Mouse (Mus musculus) CD4-positive, CD25-positive, alpha-beta regulatory T cell, adult 2 months (primary cell): Measurements from ENCODE around the gene Lrrc75b.
A peak's percentile ranks its signal among the peaks of the same experiment; 100 is the strongest.

ENCODE experiments used
- DNase-seq: peaks from one replicate; pipeline ENCODE4 v3.0.0-alpha.2; 2012; ENCODE audit warnings: low read depth, low spot score

The Lrrc75b gene

DNA sequence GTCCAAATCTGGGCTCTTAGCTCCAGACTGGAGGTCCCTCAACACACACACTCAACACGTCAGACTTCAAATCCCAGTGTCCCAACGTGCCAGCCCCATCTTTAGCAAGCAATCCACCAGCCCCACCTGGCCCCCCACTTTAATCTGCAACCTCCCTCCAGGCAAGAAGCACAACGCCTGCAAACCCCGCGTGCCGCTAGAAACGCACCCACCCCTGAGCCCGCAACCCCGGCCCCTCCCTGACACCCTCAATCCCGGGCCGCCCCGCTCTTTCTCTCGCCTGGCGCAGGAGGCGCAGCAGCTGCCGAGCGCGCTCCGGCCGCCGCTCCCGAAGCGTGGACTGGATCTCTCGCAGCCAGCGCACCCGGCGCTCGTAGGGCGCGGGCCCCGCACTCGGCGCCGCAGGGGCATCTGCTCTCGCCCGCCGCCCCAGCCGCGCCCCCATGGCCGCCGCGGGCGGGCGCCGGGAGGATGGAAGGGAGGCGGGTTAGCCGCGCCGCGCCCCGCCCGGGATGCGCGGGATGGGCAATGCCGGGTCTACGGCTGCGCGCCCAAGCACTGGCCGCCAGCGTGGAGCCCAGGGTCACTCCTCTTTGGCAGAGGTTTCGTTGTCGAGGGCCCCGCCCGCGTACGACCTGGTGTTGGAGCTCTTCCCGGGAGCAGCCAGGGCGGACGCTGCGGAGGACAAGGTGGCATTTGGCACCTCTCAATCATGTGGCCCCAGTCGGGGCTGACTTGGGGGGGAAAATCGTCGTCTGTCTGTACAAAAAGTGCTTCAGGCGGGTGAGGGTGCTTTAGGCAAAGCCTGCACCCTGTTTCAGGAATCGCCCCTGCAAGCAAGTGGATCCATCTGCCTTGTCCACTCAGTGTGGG is at the start of gene Lrrc75b:
Lrrc75b (minus strand) TSS at position 655 of the 873 bp plus-strand sequence.
- peak; percentile 44 for DNase-seq

DNA sequence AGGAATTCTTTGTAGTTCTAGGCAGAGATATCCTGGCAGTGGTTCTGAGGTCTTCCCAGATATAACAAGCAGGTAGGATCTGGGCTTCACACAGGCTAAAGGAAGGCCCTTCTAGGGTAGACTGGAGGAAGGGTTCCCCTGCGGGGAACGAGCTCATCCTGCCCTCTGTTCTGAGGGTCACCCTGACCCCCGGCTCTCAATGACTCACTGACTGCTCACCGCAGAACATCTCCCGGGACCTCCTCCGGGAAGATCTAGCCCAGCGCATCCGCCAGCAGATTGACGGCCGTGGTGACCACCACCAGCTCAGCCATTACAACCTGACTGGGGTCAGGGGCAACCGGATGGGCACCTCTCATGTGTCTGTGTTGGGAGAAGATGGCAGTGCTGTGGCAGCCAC is 48.8 kb upstream of the Lrrc75b start:
- DNase-seq = no peak

DNA sequence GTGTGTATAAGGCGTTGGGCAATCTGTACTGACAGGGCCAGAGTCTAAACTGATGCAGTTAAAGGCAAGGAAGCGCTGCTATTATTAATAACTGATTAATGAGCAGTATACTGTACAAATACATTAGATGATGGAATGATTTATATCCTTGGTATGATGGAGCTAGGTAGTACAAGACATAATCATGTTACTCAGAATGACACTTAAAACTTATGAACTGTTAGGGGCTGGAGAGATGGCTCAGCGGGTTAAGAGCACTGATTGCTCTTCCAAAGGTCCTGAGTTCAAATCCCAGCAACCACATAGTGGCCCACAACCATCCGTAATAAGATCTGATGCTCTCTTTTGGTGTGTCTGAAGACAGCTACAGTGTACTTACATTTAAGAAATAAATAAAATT is 47.1 kb upstream of the Lrrc75b start:
- no peak for DNase-seq

DNA sequence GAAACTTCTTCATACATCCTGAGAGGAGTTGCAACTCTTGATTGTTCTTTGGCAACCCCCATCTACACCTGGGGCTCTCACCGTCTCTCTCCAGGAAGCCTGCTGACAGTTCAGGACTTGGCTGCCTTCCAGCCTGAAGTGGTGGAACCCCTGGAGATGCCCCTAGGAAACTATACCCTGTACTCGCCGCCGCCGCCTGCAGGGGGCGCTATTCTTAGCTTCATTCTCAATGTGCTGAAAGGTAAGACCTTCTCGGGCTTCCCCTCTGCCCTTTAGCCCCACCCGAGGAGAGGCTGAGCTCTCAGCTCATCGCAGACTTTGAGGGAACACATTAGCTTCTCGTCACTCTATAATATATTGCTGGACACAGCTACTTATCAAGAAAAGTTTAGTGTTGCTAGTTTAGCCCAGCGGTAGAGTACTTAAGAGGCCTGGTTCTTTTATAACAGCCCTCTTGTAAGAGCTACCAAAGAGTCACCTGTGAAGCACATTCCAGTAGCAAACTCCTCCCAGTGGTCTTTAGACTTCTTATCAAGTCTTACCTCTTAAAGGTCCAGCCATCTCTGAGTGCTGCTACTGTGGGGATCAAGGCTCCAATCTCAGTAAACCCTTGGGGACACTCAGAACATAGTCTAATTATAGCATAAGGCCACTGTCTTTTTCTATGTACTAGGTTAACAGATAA is 45.2 kb upstream of the Lrrc75b start:
- DNase-seq = peak; percentile 50

DNA sequence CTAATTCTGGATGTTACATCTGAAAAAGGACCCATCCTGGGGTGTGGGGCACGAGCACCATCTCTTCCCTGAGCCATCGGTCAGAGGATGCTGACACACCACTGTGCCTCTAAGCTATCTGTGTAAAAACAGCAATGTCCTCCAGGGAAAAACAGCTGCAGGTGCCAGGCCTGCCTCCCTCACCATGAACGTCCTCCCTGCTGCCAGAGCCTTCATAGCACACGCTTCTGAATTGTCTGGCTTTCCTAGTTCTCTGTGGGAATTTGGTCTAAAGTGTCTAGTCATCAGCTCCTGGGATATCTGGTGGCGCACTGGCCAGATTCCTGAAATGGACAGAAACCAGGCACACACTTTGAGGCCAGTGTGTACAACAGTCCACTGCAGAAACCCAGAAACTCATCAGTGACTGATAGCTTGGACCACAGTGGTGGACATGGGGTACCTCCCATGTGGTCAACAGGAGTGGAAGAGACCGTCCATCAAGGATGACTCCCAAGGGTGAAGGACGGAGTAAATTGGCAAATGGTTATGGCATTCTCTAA is 40.1 kb upstream of the Lrrc75b start:
- no peak for DNase-seq

DNA sequence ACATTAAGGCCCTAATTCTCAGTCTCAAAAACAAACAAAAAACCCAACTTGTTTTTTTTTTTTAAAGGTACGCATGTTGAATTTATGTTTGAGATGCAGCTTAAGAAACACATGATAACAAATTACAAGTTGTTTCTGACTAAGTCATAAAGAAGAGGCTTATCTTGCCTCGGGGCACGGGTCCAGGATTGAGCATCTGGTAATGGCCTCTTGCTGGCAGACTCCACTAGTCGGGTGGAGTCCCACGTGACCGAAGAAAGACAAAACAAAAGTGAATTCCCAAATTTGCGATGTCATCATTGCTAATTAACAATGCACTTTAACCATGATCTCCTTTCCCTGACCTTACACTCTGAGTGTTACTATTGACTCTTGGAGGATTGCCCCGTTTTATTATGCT is 35.9 kb upstream of the Lrrc75b start:
- no peak for DNase-seq

DNA sequence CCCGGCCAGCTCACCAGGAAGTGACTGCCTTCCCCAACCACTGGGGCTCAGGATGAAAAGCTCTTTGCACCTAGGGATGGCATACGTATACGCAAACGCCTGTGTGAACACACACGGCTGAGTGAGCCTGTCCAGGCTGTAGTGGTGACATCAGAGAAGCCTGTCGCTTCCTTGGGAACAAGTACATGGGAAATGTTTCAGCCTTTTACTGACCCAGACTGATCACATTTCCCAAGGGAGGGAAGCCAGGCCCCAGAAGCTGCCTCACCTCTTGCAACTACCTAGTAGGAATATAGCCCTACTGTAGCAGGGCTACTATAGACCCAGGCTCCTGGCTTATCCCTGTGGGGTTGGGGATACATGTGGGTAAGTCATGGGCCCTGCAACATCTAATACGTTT is 32.5 kb upstream of the Lrrc75b start:
- DNase-seq = no peak

DNA sequence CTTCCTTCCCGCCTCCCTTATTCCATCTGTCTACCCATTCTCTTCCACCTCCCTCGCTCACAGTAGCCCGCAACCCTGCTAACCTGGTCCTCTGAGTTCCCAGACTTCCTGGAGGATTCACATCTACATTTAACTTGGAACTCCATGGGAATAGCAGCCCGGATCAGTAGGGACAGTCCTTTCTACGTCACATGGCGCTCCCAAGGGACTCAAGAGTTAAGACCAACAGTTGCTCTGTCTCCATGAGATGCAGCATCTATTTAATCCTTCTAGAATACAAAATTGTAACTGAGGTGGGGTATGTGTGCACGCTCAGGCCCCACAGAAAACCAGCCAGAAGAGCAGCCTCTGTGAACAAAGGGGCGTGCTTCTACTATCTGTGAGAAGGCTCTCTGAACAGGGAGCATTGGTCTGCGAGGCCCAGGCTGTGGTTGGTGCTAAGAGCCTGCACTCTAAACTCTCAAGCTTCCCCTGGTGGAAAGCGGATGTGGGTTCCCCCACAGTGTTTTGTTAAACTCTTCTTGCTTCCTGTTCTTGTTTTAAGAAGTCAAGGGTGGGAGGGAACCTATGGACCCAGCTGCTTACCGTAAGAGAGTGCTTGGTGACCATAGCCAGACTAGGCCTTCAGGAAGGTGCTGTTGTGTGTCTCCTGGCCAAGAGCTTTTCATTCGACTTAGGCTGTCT is 31.2 kb upstream of the Lrrc75b start:
- peak; percentile 91 for DNase-seq

DNA sequence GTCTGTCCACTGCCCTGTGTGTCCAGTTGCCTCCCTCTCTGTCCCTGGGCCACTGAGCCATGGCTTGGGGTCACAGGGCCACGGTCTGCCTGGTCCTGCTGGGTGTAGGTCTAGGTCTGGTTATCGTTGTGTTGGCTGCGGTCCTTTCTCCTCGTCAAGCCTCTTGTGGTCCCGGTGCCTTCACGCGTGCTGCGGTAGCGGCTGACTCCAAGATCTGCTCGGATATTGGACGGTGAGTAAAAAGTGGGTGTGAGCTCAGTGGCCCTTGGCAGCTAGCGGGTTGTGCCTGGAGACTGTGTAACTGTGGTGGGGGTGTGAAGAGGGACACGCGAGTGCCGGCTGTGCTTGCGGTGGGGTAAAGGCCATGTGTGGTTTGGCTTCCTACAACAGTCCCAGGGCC is 29.5 kb upstream of the Lrrc75b start:
- DNase-seq = peak; percentile 35

DNA sequence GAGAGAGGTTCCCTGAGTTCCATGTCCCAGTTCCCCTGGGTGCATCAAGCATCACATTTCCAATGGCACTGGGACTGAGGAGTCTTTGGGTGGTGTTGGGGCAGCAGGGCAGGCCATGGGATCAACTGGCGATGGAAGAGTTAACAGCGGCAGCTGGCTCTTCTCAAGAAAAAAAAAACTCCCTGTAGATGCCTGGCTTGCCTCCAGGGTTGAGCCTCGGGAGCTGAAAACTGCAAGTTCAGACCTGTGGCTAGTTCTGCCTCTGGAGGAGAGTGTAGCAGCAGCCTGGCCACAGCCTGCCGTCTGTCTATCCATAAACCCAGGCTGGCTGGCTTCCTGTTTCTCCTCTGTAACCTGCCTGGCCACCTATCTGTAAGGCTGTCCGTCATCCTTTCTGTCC is 29.0 kb upstream of the Lrrc75b start, which contains the start of gene Ggt5:
Ggt5 (plus strand) TSS at position 212 of the 400 bp plus-strand sequence.
- DNase-seq = peak; percentile 15

DNA sequence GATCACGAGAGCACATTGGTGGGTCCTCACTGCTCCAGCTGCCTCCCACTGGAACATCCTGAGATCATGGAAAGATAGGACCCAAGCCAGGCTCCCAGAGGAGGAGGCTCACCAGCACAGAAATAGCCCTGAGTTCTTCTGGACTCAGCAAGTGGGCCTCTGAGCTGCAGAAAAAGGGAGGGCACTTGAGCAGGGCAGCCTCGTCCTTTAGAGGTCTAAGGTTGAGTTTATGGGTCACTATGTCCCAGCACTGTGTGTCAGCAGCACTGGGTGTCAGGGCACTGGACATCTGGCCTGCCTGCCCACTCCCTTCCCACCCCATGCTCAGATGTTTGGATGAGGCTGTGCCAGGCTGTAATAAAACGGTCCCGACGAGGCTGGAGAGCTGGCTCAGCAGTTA is 28.2 kb upstream of the Lrrc75b start:
- no peak for DNase-seq

DNA sequence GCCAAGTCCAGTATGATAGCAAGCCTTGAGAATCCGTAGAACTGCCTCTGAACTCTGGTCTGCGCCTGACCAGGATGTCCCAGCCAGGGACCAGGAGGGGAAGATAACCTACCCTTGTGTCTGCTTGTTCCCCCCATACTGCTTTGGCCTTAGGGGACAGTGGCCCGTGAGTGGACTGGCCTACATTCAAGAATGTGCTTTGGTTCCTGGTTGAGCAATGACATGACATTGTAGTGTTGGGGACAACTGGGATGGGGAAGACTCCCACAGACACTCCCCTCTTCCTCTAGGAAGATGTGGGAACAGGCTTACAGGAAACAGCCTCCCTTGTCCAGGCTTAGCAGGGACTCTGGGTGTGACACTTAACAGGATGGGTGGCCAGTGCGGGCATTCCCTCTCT is 27.7 kb upstream of the Lrrc75b start:
- no peak for DNase-seq

DNA sequence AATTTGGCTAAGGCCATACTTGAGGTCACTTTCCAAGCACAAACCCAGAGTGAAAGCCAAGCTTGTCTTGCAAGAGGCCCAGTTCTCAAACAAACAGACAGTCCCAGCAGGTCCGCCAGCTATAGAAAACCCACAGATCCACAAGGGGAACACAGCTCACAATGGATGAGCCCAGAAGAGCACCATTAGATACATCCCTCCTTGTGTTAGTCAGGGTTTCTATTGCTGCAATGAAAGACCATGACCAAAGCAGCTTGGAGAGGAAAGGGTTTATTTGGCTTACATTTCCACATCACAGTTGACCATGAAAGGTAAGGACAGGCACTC is 26.4 kb upstream of the Lrrc75b start:
- no peak for DNase-seq

DNA sequence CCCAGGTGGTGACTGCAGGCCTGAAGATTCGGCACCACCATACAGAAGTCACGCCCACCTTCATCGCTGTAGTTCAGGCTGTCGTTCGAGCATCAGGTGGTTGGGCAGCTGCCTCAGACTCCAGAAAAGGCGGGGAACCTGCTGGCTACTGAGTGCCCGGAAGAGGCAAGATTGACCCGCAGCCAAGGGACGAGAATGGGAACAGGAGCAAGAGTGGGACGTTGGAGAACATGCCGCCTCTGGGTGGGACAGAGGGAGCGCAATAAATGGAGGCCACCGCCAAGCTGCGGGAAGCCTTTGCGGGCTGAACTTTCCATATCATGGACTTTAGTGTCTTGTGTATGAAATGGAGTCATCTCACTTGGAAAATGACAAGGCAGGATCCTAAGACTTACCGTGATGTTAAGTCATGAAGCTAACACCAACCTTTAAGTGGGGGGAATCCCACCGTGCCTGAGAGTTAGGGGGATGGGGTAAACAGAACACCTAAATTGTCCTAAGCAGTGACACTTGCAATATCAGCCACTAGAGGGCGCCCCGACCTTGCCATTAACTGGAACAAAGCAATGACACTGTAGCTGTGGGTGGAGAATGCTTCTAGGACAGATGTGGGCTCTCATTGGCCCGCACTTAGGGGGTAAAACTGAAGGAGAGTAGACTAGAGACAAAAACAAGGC is 25.9 kb upstream of the Lrrc75b start:
- DNase-seq = peak; percentile 92

DNA sequence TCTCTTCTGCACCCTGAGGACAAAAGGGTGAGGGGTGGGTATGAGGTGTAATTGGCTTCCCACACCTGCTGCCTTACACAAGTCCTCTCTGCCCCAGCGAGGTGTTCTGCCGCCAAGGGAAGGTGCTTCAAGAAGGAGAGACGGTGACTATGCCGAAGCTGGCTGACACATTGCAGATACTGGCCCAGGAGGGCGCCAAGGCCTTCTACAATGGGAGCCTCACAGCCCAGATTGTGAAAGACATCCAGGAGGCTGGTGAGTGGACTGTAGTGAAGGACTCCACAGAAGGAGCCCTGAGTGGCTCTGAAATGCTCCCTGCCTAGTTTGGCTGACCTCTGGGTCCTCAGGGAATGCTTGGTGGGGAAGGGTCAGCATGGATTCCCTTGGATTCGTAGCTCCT is 19.0 kb upstream of the Lrrc75b start:
- no peak for DNase-seq

DNA sequence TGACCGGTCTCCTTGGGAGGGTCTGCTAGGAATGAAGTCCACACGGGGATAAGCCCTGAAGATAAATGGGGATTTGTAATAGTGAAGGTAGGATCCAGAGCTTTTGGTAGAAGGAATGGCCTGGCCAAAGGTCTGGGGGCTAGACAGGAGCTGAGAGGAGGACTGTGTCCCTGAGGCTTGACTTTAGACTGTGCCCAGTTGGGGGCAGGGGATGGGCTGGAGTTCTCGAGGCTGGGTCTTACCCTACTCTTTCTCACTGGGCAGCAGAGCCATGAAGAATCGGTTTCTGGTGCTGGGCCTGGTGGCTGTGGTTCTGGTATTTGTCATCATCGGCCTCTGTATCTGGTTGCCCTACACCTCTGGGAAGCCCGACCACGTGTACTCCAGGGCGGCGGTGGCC is 13.8 kb upstream of the Lrrc75b start:
- DNase-seq = no peak

DNA sequence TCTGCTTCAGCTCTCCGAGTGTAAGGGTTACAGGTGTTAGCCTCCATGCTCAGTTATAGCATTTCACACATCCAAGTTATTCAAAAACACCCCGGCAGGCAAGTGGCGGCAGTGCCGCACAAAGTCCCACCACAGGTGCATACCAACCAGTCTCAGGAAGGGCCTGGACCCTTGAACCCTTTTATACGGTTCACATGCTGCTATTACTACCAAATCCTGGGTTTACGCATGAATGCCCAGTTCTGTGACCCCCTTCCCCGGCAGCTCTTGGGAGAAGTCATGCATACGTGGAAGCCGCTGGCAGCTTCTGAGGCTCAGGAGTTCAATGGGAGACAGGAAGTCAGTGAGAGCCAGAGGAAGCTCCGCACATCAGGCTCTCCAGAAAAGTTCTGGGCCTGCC is 13.1 kb upstream of the Lrrc75b start:
- DNase-seq = no peak

DNA sequence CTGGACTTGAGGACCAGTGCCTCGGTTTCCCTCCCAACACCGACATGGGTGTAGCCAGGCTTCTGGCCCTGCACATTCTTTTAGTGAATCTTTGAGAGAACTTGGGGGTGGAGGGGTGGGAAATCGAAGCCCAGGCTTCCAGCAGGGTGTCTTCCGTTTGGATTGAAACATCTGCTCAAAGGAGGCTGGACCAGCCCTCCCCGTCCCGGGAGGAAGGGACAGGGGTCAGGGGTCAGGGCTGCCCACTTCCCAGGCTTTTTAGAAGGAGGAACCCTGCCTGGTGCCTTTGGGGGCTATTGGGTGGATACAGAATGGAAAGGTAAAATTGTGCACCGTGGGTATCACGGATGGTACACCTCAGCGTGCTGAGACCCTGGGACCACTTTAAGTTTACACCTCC is 11.8 kb upstream of the Lrrc75b start:
- DNase-seq = no peak

DNA sequence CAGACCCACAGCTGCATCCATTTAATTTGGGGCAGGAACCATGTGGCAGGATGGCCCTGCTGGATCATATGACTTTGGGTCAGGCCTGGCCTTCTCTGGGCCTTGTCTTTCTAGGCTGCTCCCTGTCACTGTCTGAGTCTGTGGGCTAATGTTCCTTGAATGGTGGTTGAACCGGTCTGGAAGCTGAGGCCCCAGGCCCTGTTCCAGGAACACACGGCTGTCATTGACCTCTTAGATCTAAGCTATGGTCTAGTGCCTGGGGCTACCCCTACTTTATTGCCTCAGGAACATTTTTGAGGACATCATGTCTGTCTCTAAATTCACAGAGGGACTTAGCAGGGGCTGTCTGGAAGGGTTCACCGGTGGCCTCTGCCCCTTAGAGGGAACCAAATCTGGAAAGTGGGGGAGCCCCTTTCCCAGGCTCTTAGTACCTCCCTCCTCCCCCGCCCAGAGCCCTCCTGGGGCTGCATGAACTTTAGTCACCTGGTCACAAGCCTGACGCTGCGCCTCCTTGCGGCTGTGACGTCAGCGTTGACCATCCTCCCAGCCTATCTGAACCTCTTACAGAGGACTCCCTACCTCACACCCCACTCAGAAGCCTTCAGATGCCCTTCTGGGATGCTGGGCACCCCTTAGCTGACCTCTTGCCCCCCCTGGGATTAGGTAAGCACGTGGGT is 11.0 kb upstream of the Lrrc75b start:
- no peak for DNase-seq

DNA sequence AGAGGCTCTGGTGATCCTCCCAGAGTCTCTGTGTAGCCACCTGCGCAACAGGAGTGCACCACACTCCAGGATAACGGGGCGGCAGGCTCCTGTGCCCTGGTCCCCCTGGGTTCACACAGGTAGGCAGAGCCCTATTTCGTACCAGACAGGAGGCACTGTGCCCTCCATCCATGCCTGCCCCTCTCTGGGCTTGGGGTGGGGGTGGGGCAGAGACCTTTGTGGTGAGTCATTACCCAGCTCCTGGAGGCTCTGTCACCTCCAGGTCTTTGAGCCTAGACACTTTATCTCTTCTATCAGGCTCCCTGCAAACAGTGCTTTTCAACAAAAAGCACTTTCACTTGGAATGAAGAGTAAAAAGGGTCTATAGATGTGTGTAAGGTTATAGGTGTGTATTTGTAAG is 8.7 kb upstream of the Lrrc75b start:
- no peak for DNase-seq

DNA sequence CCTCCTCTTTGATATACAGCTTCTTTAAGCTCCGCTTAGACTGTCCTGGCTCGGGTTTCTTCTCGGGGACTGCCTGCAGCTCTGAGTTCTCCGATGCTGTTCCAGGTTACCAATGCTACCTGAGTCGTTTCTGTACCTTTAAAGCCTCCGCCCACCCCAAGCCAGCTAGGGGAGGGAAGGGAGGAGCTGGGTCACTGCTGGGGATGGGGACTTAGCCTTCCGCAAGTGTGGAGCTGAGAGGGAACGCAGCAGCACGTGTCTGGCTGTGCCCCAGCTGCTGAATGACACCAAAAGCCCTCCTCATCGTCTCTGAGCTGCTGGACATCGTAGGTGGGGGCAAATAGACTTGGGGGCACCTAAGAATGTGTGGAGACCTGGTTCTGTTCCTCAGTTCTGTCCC is 8.3 kb upstream of the Lrrc75b start:
- DNase-seq = no peak
